Mouse (Mus musculus): ENCODE results near the gene Eda.

Gene Eda

DNA sequence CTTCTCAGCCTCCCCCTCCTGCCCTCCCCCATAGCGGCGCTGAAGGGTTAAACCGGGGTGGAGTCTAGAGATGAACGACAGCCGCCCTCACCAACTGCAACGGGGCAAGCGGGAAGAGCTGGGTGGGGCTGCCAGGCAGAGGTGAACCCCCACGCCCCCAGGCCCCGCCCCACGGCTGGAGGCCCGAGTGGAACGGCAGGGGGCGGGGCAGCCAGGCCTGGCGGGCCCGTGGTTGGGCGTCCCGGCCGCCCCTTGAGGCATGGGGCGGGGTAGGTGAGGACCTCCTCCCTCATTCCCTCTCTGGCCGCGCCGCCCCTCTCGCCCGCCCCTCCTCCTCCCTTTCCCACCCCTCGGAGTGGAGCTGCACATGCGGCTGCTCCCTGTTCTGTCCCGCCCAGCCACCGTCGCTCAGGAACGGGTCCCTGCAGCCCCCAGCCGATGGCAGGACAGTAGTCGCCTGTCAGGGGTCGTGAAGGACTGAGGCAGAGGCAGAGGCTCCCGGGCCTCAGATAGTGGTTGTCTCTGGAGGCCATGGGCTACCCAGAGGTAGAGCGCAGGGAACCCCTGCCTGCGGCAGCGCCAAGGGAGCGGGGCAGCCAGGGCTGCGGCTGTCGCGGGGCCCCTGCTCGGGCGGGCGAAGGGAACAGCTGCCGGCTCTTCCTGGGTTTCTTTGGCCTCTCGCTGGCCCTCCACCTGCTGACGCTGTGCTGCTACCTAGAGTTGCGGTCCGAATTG, at the start of gene Eda:
Gene Eda, plus strand, starts transcription at position 357 of the 735 bp plus-strand sequence.
- DNase-seq (ENCODE audit: low read depth, low spot score): no peak

GRCm38 (mm10) chrX:99961002-99961401, 14.4 kb upstream of the Eda start:
- DNase-seq (ENCODE audit: low read depth, low spot score): no peak

- DNase-seq (ENCODE audit: low read depth, low spot score): peak; percentile 1
Observed at GRCm38 (mm10) chrX:99970111-99970510, 5.3 kb upstream of the Eda start.

DNA sequence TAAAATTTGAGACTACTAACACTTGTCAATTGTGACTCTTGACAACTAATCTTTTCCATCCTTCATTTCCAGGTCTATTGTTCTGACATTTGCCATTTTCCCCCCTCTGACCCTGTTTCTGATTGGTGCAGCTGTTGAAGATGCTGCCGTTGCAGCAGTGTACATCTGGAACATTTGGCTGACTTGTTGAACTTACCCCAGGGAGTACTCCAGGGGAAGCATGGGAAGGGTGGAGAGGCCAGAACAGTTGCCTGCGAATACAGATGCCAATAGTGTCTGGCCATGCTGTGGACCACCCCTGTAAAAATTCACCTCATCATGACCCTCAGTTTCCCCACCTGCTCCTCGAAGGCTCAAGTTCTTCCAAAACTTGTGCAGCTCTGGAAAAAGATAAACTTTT, 1.0 kb upstream of the Eda start:
- no peak for DNase-seq (ENCODE audit: low read depth, low spot score)

DNA sequence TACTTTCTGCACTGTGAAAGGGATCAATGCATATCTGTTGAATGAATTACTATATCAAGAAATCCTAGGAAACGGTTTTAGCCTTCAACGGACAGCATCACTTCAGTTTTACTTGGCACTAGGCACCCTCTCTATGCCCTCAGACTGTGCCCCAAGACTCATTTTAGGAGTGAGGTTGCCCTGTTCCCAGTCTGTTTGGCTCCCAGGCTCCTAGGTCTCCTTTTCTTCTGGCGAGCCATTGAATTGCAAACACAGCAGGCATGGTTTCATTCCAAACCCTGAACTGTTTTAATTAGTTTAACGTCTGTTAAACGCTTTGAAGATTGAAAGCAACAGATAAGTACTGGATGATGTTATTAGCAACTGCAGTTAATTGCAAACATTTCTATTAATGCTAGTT, 603 bp upstream of the Eda start:
- DNase-seq (ENCODE audit: low read depth, low spot score): no peak

DNA sequence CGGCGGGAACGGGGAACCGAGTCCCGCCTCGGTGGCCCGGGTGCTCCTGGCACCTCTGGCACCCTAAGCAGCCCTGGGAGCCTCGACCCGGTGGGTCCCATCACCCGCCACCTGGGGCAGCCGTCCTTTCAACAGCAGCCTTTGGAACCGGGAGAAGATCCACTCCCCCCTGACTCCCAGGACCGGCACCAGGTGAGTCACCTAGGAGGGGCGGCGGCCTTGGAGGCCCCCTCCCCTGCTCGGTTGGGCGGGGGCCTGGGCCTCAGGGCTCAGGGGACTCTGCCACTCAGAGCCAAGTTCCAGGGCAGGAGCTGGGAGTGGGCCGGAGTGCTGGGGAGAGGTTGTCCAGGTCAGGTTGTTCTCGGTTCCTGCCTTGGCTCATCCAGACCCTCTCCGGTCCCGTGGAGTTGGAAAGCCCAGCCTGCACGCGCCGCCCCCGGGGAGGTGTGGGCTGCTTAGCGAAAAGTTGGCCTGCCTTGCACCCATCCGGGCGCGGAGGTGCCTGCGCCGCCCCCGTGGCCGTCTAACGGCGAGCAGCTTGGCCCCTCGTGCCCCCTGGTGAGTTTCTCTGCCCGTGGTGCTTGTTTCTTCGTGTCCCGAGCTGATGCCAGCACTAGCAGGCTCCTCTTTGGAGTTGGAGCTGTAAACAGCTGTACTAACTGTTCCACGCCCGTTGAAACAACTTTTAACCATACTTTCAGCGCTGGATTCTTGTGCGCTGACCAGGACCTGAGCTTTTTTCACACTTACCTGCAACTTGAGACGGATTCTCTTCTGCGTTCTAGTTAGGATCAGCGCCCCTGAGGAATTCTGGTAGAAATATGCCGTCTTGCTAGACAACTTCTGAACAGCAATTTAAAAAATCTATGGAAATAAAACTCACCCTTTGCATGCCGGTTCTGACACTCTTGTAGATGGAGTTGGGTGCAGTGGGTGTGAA, 849 bp downstream of the Eda start:
- no peak for DNase-seq (ENCODE audit: low read depth, low spot score)

GRCm38 (mm10) chrX:99978354-99978753, 2.9 kb downstream of the Eda start:
- peak; percentile 5 for DNase-seq (ENCODE audit: low read depth, low spot score)

DNA sequence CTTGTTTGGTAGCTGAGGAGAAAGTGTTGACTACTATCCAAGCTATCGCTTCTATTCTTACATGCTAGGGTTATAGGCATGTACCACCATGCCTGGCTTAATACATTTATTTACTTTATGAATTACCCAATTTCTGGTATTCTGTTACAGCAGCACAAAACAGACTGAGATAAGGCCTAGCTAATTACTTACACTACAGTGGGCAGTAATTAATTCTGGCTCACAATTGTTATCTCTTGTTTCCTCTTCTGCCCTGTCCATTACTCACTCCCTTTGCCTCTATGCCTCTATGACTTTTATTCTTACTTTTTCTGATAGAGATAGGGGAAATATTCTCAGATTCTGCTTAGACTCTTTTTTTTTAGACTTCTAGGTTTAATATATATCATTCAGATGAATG, 18.0 kb downstream of the Eda start:
- DNase-seq (ENCODE audit: low read depth, low spot score): no peak

GRCm38 (mm10) chrX:99999342-99999741, 23.9 kb downstream of the Eda start:
- no peak for DNase-seq (ENCODE audit: low read depth, low spot score)

GRCm38 (mm10) chrX:100118362-100118761, 143.0 kb downstream of the Eda start:
- peak; percentile 2 for DNase-seq (ENCODE audit: low read depth, low spot score)

DNA sequence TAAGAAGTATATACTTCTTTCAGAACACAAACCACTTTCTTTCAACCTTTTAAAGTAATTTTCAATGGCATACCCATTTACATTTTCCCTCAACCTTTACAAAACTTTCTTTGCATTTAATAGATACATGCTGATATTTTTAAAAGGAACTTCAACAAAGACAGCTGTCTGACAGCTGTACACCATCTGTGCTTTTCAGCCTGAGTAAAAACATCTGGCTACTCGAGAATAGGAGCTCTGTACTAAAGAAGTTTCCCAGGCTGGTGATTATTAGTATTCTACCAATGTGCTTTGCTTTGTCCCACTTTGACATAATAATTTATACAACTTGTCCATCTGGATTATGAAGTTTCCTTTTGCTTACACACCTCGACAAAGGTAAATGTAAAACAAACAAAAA, 219.9 kb downstream of the Eda start:
- no peak for DNase-seq (ENCODE audit: low read depth, low spot score)

- DNase-seq (ENCODE audit: low read depth, low spot score): no peak
Observed at GRCm38 (mm10) chrX:100313652-100314051, 338.2 kb downstream of the Eda start.

DNA sequence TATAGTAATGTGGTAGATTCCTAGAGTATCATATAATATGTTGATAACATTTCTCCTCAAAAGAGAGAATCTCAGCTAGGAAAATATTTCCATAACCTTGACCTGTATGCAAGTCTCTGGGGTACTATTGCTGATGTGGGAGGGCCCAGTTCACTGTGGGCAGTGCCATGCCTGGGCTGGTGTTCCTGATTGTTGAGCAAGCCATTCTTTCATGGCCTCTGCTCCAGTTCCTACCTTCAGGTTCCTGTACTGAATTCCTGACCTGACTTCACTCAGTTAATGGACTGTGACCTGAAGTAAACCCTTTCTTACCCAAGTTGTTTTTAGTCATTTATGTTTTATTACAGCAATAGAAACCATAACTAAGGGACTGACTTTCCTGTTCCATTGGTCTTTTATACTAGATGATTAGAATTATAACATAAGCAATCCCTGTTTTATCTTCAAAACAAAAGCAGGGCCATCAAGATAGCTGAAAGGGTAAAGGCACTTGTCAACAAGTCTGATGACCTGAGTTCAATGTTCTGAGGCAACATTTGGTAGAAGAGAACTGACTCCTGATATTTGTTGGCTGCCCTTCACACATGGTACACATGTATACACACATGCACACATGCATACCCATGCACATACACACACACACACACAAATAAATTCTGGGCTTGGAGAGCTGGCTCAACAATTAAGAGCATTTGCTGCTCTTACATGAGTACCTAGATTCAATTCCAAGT, 338.9 kb downstream of the Eda start:
- DNase-seq (ENCODE audit: low read depth, low spot score): no peak

DNA sequence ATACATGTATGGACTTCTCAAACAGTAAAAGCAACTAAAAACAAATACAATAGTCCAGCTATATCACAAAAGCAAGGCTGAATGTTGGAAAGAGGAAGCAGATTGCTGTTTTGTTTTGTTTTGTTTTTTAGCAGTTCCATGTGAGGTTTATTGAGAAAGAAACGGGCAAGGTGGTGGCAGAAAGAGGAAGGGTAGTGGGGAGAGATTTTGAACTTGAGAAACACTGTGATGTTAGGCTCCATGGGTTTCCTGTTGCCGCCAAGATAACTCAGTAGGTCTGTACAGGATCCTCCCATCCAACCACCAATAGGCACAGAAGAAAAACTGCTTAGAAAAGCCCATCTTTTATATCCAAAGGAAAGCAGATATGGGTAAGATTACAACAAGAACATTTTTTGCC, 365.3 kb downstream of the Eda start:
- peak; percentile 11 for DNase-seq (ENCODE audit: low read depth, low spot score)

DNA sequence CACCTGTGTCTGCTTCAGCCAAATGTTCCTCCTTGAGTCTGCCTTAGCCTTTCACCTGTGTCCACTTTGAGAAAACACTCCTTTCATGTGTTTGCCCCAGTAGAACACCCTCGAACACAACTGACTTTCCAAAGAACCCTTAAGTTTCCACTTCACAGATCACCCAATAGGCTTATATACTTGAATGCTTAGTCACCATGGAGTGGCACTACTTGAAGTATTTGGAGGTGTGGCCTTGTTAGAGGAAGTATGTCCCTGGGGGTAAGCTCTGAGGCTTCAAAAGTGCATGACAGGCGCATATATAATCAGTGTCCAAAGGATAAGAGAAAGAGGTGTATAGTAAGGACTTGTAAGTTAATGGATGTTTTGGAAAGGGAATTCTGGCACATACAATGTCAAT, 369.0 kb downstream of the Eda start:
- DNase-seq (ENCODE audit: low read depth, low spot score): no peak

GRCm38 (mm10) chrX:100356974-100357373, 381.6 kb downstream of the Eda start:
- no peak for DNase-seq (ENCODE audit: low read depth, low spot score)

GRCm38 (mm10) chrX:100389887-100390286, 414.5 kb downstream of the Eda start:
- DNase-seq (ENCODE audit: low read depth, low spot score): no peak

DNA sequence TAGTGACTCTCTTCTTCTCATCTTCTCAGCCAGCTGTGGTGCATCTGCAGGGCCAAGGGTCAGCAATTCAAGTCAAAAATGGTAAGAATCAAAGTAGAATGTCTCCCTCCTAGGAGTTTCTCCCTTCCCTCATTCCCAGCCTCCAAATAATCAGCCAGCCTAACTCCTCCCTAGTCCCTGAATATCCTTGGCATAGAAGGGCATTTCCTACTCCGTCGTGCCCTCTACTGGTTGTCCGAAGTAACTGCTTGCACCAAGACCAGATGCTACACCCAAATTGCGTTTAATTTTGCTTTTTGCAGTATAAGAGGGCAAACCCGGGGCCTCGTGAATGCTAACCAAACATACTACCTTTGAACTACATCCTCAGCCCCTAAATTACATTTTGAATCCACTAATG, 416.9 kb downstream of the Eda start:
- DNase-seq (ENCODE audit: low read depth, low spot score): peak; percentile 16

GRCm38 (mm10) chrX:100394223-100394861, 418.9 kb downstream of the Eda start:
- no peak for DNase-seq (ENCODE audit: low read depth, low spot score)

DNA sequence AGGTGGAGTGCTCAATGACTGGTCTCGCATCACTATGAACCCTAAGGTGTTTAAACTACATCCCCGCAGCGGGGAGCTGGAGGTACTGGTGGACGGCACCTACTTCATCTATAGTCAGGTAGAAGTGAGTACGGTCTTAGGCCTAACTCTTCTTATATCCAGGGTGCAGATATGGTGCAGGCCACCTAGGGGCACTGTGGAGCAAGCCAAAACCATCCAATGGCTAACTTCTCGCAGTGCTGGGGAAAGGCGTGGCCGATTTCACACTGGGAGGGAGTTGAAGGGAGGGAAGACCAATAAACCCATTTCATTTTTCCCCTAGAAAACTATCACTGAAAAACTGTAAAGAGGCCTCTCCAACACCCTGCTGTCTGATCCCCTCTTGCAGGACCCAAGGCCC, 419.6 kb downstream of the Eda start:
- peak; percentile 29 for DNase-seq (ENCODE audit: low read depth, low spot score)

- DNase-seq (ENCODE audit: low read depth, low spot score): no peak
Observed at GRCm38 (mm10) chrX:100400900-100401299, 425.5 kb downstream of the Eda start.

GRCm38 (mm10) chrX:100401657-100402056, 426.3 kb downstream of the Eda start:
- DNase-seq (ENCODE audit: low read depth, low spot score): no peak
